Mouse (Mus musculus) gastrocnemius, postnatal 36 days (tissue): ENCODE measurements around the gene Lyve1. TPM values are rescaled to one million over a fixed set of nuclear protein-coding genes. Genes with fewer than 3 reads are reported as not detected.

Experiments used
- DNase-seq, 2 experiments: peaks; one replicate each; pipeline ENCODE4 v3.0.0; 2022
- intact Hi-C: fragments of 180-260 bp; cut with DNase I; formaldehyde crosslinking; loops from one replicate; pipeline ENCODE4 v1.15.1; 2025
- total RNA-seq, 2 experiments: library from RNA; stranded (reverse); gene quantifications; 2 replicates each; pipeline ENCODE4 v1.2.3; 2021

Lyve1 gene
- total RNA-seq, 2 experiments from 2014 or later: 4.5 to 8.0 TPM

DNA sequence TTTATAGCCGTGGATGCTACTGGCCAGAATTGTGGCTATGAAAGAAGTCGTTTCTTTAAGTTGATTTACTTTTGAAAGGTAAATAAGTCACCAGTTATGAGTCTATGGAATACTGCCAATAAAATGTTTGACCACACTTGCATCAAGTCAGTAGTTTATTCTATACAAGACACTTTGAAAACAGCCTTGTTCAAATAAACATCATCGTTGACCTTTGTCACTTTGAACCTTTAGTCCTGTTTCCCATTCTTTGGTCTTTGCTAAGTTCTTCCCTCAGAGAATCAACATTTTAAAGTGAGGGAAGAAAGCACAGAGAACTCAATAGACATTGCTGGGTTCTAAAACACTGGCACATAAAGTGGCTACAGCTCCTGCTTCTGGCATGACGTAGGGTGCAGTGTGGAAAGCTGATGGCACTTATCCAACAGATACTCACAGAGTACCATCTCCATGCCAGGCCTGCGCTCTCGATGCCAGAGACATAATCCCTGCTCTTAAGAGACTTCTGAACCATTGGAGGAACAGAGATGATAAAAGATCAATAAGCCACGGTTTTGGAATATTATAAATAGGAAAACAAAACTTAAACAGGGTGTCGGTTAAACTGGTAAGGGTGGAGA lies 8.0 kb downstream of the Lyve1 start:
- DNase-seq: no peak

DNA sequence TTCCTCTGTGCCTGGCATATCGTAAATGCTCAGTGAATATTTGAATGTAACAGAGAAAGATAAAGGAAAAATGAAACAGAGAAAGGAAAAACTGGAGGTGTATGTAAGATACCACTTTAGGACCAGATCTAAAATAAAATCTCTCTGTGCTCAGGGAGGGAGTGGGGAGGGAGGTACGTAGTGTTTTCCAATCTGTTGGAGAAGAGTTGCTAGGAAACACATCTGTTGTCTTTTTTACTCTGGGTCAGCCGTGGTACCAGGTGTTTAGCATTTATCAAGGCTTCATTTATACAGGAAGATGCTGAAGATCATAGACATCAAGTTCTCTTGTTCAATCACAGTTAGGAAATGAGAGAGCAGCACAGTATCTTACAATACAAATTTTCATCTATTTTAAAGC lies 8.5 kb downstream of the Lyve1 start:
- intact Hi-C loops: no loop called here
- no peak for DNase-seq

More for the DNA sequence above, 8.0 kb downstream of the Lyve1 start:
- intact Hi-C loops: no loop called here

DNA sequence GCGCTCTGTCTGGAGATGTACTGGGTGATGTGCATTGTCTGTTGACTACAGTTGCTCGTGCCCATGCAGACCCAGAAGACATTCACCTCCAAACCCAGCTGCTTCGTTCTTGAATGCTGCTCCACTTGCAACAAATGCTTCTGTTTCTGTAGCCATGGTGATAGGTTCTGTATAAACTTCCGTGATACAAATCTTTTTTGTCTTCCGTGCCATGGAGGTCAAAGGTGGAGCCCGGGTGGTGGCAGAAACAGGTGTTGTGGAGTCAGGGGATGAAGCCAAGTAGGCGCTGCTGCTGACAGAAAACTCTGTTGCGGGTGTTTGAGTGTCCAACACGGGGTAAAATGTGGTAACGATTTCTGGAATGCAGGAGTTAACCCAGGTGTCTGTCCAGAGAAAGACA lies 9.4 kb downstream of the Lyve1 start:
- intact Hi-C loops: no loop called here
- no peak for DNase-seq

DNA sequence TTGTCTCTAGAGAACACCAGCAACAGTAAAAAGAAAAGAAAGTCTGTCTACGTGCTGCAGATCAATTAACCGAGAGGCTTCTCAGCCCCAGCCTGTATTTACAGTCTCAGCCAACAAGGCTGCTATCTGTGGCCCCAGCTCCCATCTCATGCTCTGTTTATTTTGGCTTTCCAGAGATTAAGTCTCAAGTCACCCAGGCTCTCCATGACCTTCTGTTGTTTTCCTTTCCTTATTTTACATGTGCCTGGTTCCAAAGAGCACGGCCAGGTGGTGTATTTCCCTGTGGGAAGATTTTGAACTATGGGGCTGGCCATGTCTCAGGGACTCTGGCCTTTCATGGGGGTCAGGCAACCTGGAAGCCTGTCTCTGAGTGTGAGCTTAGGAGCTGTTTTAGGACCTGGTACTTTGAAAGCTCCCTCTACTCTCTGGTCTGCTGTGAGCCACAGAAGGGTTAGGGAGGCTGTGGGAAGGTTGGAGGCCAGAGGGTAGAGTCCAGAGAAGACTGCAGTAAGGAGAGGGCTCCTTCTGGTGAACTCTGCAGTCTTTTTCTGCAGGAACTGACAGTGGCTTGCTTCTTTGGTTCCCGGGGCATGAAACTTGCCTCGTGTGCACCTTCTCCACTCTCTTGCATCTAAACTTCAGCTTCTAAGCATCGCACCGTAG lies 11.4 kb downstream of the Lyve1 start:
- intact Hi-C loops: no loop called here

DNA sequence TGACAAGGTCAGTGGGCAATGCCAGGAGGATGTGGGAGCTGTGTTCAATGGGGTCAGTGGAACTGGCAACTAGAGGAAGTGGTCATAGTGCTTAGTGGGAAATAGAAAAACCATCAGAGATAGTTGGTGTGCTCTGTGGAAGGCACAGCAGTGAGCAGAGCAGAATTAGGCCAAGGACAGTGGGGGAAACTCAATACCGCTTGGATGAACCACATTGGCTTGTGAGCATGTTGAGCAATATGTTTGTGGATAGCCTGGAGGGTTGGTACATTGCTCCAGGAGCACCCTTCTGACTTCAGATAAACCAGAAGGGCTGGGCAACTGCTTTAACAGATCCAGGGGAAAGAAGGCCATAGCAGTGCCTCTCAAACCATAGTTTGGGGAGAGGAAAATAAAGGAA lies 14.7 kb downstream of the Lyve1 start:
- DNase-seq: no peak
- intact Hi-C loops: no loop called here

More for the DNA sequence above, 11.4 kb downstream of the Lyve1 start:
- DNase-seq: no peak

DNA sequence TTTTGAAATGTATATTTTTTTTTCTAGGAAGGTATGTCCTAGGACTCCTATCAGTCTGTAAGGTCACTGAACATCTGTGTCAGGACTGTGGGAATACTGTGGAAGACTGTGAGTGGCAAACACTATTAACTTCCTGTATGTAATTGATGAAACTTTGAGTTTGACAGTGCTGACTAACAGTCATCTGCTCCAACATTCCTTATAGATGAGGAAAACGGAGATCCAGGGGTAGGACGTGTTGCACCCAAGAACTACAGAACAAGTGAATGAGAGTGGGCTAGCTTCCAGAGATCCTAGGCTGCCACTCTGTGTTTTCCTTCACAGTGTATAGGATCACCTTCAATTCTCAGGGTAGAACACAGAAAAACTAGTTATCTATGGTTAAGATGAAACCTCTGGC lies 15.7 kb downstream of the Lyve1 start:
- intact Hi-C loops: no loop called here
- no peak for DNase-seq

DNA sequence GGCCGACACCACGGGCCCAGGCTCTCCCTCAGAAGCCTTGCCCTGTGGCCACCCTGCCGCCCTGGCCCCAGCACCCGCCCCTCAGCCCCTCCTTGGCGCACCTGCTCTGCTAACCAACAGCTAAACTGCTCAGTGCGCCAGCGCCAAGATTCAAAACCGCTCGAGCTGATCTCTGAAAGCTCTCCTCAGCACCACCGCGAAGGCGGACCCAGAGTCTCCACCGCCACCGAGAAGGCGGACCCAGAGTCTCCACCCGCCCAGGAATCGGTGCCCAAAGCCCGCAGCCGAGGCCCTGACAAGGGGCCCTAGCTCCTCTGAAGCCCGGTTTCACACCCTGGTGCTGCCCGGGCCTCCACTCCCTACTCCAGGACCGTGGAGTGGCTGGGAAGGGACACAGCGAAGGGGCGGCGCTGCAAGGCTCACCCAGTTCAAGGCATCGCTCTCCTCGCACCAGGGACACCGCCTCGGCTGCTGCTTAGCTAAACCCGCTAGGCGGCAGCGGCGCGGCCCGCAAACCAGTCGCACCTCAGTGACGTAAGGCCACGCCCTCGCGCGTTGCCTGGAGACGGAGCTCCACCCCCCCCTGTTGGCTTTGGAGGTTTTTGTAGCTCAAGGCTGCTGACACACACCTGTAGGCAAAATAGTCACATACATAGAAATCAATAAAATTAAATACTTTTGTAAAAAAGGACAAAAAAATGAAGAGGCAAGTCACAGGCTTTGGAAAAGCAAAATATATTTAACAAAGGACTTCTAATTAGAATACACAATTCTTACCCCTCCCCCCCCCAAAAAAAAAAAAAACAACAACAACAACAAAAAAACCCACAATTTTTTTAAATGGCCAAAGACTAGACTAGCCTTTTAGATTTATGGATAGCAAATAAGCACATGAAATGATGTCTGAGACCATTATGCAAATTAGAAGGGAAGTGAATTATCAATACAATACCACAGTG lies 18.8 kb downstream of the Lyve1 start, which contains the start of gene Rnf141:
Gene Rnf141 (minus strand): TSS at position 542 of the 959 bp plus-strand sequence.
- DNase-seq: peak; percentile 84 to 87
- intact Hi-C loops: no loop called here

DNA sequence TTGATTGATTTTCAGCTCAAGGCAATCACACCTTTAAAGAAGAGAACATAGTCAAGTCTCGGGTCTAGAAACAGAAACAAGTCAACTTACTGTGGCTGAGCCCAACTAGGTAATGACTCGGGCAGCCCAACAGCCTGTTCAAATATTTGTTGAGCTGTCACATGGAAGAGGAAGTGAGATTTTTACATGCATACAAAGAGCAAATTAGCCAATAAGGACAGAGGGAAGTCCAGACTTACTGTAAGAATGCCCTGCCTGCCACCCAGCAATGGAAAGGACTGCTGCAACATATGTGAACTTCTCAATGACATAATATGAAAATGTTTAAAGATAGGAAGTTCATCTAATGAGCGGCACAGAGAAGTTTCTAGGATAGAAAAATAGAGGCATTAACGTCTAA lies 22.7 kb downstream of the Lyve1 start:
- no peak for DNase-seq
- intact Hi-C loops: no loop called here

DNA sequence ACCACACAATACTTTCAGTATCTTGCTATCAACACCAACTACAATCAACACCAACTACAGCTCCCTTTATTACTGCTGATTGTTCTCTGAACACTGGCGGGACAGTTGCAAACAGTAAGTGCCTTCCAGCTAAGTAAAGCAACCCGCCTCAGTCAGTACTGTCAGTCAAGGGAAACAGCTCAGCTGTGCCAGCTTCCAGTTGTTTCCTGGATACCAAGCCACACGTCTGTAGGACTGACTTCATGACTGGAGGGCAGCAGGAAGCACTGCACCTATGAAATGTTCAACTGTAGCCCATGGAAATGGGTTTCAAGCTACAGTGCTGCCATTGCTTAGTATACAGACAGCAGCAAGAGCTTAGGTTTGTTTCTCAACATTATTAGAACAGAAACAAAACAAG lies 28.5 kb downstream of the Lyve1 start:
- DNase-seq: no peak
- intact Hi-C loops: no loop called here

DNA sequence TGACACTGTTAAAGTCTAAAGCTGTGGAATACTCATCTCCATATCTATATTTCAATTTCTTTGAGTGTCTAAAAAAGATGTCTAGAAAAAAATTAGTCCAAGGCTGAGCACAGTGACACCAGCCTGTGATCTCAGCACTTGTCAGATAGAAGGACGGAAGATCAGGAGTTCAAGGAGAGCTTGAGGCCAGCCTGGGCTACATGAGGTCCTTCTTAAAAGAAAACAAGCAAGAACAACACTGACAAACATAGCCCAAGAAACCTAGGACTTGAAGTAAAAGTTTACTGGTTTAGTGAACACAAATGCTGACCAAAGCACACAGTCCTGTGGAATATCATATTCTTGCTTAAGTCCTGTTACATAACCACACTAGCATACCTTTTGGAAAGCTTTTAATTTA lies 29.0 kb downstream of the Lyve1 start:
- intact Hi-C loops: no loop called here
- DNase-seq: no peak

DNA sequence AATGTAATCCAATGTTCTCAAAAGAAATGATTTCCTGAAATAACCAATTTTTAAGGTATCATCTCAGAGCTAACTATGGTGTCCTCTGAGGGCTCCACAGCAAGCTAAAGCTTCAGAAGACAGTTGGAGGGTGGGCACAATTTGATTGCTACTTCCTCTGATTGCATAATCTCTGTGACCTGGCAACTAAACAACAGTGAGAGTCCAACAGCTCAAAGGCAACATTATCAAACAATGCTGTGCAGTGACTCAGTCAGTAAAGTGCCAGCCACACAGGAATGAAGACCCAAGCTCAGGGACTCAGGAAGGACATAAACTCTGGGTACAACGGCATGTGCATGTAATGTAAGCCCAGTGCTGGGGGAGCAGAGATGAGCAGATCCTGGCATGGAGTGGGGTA lies 30.0 kb downstream of the Lyve1 start:
- DNase-seq: no peak
- intact Hi-C loops: no loop called here

DNA sequence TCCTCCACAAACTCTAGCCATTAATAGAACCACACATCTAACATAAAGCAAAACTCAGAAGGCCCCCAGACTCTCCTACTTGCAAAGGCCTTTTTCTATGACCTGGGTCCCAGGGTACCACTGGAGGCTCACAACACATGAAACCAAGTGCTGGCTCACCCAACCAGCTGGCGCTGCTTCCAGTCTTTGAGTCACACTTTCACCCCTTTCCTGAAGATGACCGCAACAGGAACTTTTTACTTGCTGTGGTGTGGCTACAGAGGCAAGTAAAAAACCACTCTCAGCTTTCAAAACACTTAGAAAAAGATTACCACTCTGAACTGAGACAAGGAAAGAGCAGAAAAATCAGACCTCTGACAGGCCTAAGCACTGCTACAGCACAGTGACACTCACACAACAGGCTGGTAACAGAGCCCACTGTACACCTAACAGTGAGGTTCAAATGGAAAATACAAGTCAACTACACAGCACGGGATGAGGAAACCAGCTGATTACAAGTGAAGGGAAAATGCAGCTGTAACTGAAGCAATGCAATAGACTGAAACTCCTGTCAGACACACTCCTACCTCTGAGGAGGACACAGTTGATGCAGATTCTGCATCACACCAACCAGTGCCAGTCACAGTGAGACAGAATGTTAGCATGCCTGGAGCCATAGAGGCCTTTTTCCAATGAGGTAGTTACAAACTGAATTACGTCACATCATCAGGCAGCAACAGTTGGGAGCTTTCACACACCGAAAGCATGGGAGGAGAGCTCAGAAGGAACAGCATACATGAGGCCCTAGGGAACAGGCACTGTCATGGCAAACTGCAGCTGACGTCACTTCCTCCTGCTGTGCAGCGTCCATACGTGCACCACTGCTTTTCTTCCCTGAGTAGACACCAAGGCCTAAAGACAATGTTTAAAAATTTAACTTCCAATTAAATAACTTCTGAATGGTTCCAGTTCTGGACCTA lies 38.8 kb downstream of the Lyve1 start:
- no peak for DNase-seq
- intact Hi-C loops: no loop called here

DNA sequence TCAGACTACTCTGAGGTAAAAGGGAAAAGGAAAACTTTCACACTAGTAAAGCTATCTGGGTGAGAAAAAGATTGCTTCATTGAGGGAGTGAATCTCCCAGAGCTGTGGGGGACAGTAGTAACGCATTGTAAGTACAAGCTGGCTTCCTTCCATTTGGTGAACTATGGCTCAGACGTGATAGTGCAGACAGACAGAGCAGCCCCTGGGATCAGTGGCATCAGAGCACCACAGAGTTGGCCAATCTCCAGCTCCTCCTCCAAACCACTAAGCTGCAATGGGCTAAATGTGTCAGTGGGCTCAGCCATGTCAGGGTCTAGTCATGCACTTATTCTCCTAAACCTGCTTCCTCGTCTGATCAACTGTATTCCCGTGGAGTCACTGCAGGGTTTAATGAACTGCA lies 39.4 kb downstream of the Lyve1 start:
- intact Hi-C loops: no loop called here
- no peak for DNase-seq

DNA sequence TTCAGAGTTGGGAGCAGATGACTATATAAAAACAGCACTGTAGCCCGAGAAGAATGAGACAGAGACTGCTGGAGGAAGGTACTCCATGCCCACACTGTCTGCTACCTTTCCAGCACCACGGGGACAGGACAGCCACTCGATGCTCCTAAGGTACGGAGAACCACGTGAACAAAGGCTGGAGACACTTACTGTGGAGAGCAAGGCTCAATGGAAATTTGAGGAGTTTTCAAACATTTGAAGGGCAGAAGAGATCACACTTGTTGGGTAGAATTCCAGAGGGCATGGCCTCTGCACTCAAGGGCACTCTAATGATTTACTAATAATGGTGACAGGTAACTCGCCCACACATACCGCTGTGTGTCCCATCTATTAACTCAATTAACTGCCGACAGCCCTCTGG lies 40.0 kb downstream of the Lyve1 start:
- intact Hi-C loops: no loop called here
- DNase-seq: no peak

DNA sequence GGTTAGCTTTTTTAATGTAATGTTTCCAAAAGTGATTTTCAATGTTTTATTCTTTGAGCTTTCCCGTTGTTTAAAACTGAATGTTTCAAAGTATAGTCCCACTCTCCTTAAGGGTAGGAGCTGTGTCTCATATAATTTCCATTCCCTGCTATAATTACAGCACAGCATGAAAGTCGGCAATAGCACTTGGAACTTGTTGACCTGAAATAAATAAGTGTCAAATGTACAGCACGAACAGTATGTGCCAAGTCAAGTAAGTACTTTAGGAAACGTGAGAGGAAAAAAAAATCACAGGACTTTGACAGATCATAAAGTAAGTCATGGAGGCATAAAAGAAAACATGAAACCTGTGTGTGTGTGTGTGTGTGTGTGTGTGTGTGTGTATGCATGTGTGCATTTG lies 41.0 kb downstream of the Lyve1 start:
- DNase-seq: no peak
- intact Hi-C loops: no loop called here

DNA sequence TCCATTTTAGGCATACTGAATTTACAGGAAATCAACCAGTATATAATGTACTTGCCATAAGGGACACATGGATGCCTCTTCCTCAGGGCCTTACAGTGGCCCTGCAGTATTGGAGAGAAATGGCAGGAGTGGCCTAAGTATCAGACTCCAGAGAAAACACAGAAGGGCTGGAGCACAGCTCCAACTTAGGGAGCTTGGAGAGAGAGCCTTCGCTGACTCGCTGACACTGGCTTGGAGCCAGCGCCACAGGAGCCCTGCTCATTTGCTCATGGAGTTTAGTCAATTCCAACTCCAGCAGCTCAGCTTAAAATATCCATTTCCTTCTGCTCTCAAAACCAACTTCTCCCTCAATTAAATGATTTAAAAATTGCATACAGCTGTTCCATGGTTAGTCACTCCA lies 41.4 kb downstream of the Lyve1 start:
- peak in 1 of 2 experiments; percentile 58 for DNase-seq
- intact Hi-C loops: no loop called here

DNA sequence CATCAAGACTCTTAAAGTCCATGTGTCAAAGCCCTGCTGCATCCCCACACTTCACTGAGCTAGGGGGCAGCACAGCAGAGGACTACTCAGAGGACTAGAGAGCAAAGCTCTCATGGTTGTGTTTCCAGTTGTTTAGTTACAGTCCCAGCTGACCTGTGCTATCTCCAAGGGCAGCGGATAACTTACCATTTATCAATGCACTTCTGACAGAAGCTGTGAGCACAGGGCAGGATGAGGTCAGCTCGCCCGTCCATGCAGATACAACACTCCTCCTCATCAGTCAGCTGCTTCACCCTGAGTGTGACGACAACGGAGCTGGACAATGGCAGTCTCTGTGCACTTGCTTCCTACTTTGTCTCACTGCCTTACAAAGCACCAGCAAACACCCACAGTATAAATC lies 42.0 kb downstream of the Lyve1 start:
- DNase-seq: no peak
- intact Hi-C loops: no loop called here

DNA sequence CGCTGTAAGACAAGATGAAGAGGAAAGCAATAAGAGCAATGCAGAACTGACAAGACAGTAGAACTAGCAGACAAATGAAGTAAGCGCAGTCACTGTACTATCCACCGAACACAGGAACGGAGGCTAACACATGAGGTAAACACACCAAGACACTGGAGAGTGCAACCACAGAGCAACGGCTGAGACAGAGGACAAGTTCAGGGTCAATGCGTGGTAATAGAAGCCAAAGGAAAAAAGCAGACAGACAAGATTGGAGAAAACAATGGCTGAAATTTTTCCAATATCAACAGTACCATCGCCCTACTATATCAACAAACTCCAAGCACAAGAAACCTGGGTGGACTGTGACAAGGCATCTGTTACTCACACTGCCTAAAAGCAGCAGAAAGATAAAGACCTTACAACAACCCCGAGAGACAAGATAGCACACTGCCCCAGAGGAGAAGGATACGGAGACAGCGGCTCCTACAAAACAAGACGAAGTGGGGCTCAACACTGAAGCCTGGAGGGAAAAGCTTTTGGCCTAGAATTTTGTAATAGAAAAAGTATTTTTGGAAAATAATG lies 44.2 kb downstream of the Lyve1 start:
- intact Hi-C loops: loop anchor here (5.0 kb wide), 2 partner anchors 108 to 128 kb away; no protein-coding TSS in a partner anchor
- no peak for DNase-seq

DNA sequence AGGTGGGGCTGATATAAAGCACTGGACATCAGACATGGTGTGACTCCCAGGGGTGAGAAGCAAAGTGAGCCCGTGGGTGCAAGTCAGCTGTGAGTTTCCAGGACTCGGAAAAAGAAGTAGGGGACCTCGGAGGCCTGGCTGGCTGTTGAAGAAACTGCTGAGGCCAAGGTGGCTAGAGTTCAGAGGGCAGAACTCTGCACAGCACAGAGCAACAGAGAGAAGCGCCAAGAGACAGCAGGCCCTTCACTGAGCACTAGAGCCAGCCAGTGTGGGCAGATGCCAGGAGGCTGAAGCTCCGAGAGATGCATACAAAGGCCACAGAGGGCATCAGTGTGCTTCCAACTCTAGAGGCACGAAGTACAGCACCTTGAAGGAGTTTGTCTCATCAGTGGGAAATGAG lies 44.8 kb downstream of the Lyve1 start:
- intact Hi-C loops: loop anchor here (5.0 kb wide), 2 partner anchors 109 to 129 kb away; no protein-coding TSS in a partner anchor
- DNase-seq: peak in 1 of 2 experiments; percentile 60

DNA sequence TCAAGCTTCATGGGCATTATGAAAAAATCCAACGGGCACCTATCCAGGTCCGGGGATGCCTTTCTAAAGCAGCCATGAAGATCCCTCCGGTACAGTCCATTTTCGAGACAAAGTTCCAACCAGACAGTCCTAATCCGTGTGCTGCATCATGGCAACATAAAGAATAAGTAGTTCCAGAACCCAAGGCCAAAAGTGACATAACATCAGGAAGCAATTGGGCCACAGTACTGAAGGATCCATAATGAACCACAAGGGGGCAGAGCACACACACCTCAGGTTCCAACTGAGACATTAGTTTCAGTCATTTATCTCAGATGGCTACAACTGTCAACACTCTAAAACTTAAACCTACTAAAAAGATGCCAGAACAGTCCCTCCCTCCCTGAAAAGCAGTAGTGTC lies 47.0 kb downstream of the Lyve1 start:
- intact Hi-C loops: loop anchor here (1.0 to 5.0 kb wide), 3 partner anchors 111 to 199 kb away; no protein-coding TSS in a partner anchor
- DNase-seq: no peak
